Mouse (Mus musculus) adrenal gland, adult 8-10 months (tissue): Measurements from ENCODE around the gene Tsc22d4. TPM values are rescaled to one million over a fixed set of nuclear protein-coding genes. Genes with fewer than 3 reads are reported as not detected.
"Not testable (repeated sequence)": the region's sequence is repeated elsewhere in the genome, so short reads cannot be mapped to it uniquely, and the experiment has no call there.

Experiments
- DNase-seq: peaks from one replicate; pipeline ENCODE4 v3.0.0; 2022
- total RNA-seq, 4 experiments: library from RNA; stranded (reverse); gene quantifications; 2 replicates each; pipeline ENCODE4 v1.2.4; 2022

Gene Tsc22d4
- total RNA-seq, result 100 to 1,000 TPM in 2 of 4 experiments, 10 to 100 TPM in 2; 73.9 to 110 (median 94.0) TPM

DNA sequence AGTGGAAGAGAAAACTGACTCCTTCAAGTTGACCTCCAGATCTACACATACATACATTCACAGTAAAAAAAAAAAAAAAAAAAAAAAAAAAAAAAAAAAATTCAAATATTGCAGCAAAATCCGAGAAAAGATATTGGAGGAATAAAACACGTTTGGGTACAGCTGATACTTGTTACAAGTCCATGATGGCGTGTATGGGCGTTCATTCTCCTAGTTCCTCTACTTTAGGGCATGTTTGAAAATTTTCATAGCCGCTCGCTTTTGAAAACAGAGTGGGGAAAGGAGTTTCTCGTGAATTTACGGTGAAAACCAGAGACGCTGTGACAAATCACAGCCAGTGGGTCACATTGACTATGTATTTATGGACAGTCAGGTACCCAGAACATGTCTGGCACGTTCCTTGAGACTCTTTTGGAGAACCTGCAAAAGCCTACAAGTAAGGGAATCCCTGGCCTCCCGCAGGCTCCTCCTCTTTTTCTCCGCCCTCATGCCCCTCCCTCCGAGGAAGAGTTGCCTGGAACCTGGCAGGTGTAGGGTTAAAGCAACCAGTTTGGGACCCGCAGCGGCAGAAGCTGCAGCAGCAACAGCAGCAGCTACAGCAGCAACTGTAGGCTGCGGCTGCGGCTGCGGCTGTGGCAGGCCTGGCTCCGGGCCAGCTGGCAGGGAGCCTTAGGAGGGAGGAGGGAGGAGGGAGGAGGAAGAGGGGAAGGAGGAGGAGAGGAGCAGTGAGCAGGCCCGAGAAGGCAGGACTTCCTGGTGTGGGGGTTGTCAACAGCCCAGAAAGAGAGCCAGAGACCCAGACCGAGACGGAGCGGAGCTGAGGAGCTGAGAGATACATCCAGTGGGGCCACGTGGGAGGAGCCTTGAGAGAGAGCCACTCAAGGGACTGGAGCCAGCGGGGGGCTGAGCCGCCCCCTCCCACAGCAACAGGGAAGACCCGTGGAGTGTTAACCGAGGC is at the start of gene Tsc22d4:
Tsc22d4 (plus strand) TSS at position 517 of the 958 bp plus-strand sequence.
- DNase-seq, result peak; percentile 92

DNA sequence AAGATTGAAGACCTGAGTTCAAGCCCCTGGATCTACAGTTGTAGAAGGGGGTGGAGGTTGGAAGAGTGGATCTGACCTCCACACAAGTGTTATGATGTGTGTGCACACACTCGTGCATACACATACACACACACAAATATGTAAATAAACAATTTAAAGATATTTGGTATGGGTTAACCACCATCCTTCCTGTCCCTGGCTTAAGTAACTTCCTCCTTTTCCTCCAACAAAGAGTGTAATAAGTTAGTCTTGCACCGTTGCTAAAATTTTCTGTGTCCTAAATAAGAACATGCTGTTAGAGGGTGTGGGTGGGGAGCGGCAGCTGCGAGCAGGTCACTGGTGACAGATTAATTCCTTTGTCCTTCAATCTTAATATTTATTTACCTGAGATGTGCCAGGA is 49.6 kb upstream of the Tsc22d4 start:
- no peak for DNase-seq

DNA sequence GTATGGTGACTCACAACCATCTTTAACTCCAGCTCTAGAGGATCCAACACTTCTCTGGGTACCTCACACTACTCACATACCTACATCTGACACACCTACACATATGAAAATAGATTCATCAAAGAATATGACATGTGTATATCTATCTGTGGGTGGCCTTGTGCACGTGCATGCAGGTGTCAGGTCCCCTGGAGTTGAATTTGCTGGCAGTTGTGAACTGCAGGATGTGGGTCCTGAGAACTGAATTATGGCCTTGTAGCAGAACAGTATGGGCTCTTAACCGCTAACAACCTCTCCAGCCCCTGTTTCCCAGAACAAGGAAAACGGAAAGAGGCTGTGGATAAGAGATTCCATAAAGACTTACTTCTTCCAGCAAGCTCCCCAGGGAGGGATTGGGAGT is 46.5 kb upstream of the Tsc22d4 start:
- no peak for DNase-seq

DNA sequence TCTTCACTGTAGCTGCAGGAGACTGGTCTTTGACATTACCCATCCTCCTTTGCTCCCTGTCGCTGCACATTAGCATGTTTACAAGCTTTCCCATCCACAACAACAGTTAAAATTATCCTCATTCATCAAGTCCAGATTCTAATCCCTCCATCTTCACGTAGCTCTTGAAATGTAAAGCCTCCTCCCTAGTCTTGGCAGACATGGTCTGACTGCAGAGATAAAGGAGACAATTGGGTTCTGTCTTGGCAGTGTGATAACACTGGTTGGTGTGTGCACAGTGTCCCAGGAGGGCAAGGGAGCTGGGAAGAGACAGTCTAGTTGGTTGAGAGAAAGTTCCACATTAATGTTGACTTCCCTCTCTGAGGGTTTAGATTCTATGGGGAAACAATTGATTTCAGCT is 45.7 kb upstream of the Tsc22d4 start:
- DNase-seq, result no peak

DNA sequence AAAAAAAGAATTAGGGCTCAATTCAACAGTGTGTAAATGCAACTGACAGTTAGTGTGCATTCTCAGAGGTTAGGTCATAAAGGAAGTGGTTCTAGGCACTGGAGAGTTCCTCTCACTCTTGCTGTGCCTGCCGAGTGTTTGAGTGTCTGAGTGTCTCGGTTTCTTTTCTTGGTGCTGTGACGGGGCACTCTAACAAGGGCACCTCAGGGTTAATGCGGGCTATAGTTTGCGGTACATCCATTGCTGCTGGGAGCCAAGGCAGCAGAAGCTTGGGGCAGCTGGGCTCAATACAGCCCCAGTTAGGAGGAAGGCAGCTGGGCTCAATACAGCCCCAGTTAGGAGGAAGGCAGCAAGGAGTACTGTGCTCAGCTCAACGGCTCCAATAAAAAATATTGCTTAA is 40.3 kb upstream of the Tsc22d4 start:
- no peak for DNase-seq

DNA sequence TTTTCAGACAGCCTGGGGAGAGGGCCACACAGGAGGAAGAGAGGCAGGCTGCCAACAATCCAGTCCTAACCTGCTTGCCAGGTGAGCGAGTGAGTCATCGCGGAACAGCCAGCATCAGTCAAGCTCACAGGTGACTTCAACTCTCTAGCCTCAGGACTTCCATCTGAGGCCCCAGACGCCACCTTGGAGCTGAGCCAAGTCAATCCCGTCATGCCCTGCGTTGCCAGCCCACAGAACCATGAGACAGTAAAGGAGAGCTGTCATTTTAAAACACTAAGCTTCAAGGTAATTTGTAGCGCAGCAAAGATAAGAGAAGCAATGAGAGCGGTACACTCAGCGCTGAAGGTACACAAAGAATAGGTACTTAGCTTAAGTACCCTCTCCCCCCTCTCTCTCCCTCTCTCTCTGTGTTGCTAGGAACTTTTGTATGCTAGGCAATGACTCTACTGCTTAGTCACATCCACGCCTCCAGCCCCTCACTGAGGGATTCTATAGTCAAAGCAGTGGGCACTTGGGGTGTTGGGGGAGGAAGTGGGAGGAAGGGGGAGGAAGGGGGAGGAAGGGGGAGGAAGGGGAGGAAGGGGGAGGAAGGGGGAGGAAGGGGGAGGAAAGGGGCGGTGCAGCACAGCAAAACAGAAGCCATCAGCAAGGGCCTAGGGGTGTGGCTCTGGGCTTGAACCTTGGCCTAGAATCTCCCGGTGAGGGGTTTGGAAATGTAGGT is 38.5 kb upstream of the Tsc22d4 start:
- peak; percentile 33 for DNase-seq

DNA sequence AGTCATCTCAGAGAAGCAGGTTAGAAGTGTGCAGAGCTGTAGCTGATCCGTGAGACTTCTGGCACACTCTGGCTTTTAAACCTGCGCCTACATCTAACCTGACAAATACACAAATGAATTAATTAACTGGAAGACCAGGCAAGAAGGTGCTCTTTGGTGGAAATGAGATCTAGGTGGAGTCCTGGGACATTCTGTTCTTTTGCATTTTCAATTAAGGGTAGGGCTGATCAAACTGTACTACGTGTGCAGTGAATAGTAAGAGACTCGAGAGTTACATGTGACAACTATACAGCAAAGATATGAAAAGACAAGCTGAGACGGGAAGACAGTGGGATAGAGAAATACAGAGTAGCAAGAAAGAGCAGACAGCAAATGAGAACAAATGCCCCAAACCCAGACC is 32.1 kb upstream of the Tsc22d4 start:
- no peak for DNase-seq

DNA sequence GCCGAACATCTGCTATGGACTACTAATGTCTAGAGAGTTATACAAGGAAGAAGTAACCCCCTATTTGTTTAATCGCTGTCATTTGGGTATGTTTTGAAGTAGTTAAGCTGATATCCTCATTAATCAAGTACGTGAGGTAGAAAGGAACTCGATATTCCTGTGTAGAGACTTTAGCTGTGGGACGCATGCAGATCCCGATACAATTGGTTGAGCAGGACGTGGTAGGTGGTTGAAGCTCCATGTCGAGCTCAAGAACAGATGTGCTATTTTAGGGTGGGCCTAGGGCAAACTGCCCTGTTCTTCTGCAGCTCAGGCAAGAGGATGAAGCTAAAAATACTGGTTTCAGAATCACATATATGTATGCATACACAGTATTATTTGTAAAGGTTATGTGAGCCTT is 29.8 kb upstream of the Tsc22d4 start:
- DNase-seq, result no peak

DNA sequence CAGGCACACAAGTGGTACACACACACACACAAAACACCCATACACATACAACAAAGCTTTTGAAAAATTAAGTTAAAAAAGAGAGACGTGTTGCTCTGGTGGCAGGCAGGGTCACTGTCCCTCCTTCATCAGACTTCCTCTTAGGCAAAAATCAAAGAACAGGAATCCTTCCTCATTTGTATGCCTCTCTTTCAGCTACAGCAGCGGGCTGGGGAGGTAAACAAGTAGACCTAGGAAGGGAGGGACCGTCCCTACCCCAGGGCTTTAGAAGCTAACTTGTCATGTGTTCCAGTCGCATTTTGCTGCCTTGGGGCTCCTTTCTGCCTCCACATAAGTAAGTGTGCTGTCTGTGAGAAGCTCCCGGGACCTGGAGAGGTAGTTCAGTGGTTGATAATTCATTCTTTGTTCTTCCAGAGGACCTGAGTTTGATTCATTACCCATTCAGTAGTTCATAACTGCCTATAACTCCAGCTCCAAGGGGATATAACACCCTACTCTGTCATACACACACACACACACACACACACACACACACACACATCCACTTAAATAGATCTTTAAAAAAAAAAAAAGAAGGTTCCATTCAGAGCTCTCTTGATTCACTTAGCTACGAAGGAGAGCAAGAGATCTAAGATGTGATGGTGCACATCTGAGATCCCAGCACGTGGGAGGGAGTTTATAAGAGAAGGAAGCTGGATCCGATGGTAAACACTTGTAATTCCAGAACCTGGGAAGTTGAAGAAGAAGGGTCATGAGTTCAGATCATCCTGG is 27.3 kb upstream of the Tsc22d4 start:
- DNase-seq, result no peak

DNA sequence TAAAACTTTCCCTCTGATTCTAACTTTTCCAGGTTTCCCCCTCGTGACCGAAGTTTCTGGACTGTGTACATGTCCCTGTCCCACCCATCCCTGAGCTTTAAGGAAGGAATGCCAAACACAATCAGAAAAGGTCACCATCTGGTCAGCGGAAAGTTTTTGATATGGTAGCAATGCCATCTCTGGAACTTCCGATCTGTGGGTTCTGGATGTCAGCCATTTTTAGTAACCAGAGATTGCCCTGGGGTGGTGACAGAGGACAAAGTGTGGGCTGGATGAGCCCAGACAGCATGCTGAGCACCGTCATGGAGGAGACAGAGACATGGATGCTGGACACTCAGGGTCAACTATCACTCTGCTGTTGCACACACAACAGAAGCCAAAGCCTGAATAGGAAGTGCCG is 26.4 kb upstream of the Tsc22d4 start:
- no peak for DNase-seq

DNA sequence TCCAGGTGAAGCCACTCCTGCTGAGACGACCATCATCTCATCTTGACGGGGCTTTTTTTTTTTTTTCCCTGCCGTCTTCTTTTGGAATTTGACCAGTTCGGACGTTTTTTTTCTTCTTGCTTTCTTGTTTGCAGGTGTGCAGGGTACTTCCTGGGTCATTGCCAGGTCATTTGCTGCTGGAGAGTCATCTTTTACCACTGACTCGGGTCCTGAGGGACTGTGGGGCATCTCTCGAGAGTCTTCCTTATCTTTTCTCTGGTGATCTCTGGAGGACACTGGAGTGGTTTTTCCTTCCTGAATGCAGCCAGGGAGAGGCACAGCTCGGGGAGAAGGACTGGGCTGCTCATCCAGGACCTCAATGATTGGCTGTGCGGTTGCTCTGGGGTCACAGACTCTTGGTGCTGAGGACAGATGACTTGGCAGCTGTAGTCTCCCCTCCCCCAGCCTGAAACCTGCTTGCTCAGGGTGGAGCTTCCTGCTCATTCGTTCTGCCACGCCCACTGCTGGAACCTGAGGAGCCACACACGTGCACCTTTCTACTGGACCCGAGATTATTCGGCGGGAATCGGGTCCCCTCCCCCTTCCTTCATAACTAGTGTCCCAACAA is 24.9 kb upstream of the Tsc22d4 start:
- not testable (repeated sequence) for DNase-seq

DNA sequence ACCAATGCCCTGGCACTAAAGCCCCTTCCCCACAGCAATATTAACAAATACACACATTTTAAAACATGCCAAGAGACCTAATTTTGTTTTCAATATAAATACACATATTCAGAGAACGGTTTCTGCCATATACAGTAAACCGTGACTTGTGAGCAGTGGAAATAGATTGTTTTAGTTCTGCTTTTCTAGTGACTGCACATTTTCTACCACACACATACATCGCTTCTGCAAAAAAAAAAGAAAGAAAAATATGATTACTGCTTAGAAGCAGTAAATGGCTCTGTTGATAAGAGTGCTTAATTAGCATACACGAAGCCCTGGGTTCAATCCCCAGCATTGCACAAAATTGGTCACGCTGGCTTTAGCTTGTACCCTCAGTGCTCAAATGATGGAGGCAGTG is 21.7 kb upstream of the Tsc22d4 start:
- no peak for DNase-seq

DNA sequence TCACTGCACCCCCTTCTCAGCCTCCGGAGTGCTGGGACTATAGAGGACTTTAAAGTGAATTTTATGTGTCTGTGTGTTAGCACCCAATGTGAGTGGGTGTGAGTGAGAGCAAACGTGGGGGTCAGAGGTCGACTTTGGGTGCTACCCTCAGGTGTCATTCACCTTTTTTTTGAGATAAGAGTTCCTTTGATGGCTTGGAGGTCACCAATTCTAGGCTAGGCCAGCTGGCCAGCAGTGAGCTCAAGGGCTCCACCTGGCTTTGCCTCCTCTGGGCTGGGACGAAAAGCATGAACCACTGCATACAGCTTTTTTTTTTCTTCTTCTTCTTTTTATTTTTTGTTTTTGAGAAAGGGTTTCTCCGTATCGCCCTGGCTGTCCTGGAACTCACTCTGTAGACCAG is 18.8 kb upstream of the Tsc22d4 start:
- DNase-seq, result no peak

DNA sequence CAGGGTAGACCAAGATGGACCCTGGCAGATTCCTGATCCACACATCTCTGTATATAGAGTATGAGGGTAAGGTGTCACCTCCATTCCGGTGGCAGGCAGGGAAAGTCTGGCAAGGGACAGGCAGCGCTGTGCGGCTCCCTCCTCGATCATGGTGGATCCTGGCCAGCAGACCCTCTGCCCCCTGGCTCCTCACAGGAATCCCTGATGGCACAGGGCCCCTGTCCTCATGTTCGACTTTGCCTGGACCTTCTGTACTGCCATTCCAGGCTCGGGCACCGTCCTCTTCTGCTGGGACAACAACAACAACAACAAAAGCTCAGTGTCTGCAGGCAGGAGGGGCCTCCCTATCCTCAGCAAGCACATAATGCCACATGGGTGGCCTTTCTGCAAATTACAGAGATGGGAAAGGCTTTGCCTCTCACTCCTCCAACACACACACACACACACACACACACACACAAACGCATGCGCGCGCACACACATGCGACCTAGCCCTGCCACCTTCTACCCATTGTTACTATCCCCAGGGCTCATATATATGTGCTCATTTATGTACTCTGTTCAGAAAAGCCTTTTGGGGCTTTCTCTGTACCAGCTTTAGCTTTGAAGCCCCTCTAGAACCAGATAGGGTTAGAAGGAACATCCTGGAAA is 11.8 kb upstream of the Tsc22d4 start:
- no peak for DNase-seq

DNA sequence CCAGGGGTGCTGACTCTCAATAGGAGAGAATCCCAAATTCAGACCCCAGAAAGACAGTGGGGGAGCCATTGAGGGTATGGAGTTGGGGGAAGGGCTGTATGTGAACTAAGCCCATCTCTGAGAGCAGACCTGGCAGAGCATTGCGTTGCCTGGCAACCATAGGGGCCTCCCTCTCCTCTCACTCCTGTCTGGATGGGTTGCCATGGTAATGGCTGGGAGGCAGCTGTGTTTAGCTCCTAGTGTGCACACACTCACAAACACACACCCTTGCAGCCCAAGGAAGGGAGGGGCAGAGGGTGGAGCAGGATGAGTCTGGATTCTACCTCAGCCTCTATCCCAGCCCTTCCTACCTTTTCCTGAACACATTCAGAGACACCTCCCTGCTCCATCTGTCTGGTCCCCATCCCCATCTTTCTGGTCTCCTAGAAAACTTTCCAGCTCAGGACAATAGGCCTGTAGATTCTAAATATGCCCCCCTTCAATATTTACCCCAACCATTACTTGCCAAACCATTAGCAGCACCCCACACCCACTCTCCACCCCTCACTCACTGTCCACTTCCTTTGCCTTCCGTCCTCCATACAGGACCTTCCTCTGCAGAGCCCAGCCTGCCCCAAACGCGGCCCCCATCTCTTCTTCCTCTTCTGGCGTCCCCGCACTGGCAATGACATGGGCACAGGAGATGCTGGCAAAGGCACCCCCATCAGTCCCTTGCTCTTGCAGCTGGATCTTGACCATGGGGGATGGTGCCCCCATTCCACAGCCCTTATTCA is 11.1 kb upstream of the Tsc22d4 start:
- DNase-seq, result no peak

DNA sequence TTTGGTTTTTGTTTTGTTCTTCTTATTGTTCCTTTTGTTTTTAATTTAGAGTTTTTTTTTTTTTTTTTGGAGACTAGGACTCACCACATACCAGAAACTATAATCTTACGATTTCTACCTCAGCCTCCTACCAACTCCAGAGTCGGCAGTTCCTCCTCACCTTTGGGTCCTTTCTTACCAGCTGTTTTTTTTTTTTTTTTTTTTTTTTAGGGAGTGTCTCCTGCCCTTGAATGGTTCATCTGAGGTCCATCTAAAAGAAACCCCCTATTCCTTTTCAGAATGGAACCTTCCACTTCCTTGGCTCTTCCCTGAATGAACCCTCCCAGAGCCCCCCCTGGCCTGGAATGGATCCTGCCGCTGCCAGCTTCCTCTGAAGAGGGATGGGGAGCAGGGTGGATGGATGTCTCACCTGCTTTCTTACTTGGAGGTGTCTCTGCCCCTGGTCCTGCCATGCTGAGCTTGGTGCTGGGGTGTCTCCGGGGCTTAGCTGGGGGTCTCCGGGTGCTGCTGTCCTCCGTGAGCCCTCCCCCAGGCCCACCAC is 8.1 kb upstream of the Tsc22d4 start:
- DNase-seq, result no peak

DNA sequence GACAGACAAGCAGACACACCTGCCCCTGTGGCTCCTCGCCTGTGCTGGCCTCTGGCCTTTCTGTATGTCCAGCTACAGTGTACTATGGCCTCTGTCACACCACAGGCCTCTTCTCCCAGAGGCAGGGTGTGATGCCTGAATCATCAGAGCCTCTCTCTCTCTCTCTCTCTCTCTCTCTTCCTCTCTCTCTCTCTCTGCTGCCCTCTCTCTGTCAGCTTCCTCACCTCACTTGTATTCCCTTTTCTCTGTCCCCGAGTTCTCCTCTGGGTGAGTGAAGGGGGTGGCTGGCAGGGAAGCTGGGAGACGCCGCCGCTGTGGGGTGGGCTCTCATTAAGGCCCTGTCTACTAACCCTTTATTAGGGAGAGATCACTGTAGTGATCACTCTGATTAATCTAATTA is 7.0 kb upstream of the Tsc22d4 start:
- DNase-seq, result no peak

DNA sequence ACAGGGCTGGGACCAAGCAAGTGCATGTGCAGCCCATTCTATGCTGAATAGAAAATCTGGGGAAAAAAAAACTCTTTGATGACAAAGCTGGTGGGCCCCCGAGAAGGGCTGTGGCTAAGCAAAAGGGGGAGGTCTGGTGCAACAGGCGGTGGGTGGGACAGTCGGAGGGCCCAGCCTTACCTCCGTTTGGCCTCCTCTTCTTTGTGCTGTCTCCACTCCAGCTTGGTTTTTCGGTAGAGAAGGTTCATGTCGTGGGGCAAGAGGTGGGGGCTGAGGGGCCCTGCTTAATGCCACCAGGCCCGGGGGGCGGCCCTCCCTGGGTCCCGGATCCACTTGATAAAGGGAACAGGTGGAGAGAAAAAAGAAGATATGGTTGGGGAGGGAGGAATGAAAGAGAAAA is 6.1 kb upstream of the Tsc22d4 start:
- DNase-seq, result no peak

DNA sequence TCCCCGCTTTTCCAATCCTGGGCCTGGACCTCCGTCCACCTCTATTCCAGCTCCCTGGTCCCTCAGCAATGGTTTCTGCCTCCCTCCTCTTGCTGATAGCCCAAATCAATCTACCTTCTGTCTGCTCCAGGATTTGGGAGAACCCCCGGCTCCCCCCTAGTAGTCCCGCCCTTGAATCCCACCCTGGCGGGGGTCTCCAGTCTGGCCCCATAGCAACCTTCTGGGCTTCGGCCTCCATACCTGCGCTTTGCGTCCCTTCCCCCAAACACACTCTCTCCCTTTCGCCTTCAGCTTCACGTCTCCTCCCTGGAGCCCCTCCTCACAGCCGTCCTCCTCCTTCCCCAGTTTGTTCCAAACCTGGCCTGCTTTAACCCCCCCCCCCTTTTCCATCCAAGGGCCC is 5.0 kb upstream of the Tsc22d4 start:
- DNase-seq, result no peak

DNA sequence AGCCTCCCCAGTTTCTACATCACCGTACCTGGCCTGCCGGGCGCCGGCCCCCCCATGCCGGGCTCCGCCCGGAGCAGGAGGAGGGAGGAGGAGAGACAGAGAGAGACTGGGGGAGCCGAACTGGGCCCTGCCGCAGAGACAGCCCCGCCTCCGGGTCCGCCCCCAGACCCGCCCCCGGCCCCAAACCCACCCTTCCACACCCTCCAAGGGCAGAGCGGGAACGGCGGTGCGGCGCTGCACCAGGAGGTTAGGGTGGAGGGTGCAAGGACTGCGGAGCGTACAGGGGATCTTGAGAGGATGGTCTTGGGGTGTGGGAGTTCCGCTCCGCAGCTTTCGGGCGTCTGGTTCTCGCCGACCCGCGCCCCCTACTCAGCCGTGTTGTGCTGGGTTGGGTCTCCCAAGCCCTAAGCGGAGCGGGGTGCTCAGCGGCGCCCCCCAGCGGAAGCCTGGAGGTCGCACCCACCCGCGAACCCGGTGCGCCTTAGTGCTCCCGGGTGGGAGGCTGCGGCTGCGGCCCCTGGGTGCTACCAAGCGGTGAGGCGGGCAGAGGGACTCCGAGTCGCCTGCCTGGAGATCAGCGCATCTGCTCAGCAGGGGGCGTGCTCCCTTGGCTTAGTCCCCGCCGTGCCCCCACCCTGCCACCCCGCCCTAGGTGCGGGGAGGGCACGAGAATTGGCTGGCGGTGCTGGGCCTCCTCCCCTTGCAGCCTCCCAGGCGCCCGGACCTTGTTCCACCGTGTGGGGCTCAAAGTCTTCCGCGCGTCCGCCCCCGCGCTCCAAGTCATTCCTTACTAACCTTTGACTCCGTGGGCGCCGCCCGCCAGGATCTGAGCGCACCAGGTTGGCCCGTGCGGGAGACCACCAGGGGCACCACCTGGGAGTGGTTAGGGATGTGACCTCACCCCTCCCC is 4.3 kb upstream of the Tsc22d4 start, which contains the start of gene Nyap1:
Nyap1 (minus strand) TSS at position 585 of the 909 bp plus-strand sequence.
- DNase-seq, result peak; percentile 65
